Mouse (Mus musculus) gastrocnemius, postnatal 14 days (tissue): Measurements from ENCODE around the gene Zmiz2. TPM values are rescaled to one million over a fixed set of nuclear protein-coding genes. Genes with fewer than 3 reads are reported as not detected.
"Not testable (repeated sequence)": the region's sequence is repeated elsewhere in the genome, so short reads cannot be mapped to it uniquely, and the experiment has no call there.

ENCODE experiments used
- DNase-seq: peaks from one replicate; pipeline ENCODE4 v3.0.0; 2021; ENCODE audit warnings: mixed read lengths
- intact Hi-C: fragments of 180-260 bp; cut with DNase I; formaldehyde crosslinking; loops from one replicate; pipeline ENCODE4 v1.15.1; 2025; ENCODE audit warnings: low total_unique reads
- long read RNA-seq, 2 experiments: library from polyadenylated mRNA; stranded (forward); transcript quantifications; one replicate each; pipeline ENCODE4 v2.0.0; 2021
- total RNA-seq, 2 experiments: library from RNA; stranded (reverse); gene quantifications; 2 replicates each; pipeline ENCODE4 v1.2.3; 2021

Zmiz2 gene
- total RNA-seq: 10 to 100 TPM; 28.9 to 30.2 TPM
- long read RNA-seq, experiment 1, partial matches to known transcripts: 13 of 16 reads
- long read RNA-seq, experiment 1, other reads (novel, unspliced or antisense): 2 of 16 reads
- long read RNA-seq, experiment 2, full-length matches to known transcripts: 4 of 22 reads
- long read RNA-seq, experiment 2, partial matches to known transcripts: 14 of 22 reads
- long read RNA-seq, experiment 2, other reads (novel, unspliced or antisense): 4 of 22 reads

DNA sequence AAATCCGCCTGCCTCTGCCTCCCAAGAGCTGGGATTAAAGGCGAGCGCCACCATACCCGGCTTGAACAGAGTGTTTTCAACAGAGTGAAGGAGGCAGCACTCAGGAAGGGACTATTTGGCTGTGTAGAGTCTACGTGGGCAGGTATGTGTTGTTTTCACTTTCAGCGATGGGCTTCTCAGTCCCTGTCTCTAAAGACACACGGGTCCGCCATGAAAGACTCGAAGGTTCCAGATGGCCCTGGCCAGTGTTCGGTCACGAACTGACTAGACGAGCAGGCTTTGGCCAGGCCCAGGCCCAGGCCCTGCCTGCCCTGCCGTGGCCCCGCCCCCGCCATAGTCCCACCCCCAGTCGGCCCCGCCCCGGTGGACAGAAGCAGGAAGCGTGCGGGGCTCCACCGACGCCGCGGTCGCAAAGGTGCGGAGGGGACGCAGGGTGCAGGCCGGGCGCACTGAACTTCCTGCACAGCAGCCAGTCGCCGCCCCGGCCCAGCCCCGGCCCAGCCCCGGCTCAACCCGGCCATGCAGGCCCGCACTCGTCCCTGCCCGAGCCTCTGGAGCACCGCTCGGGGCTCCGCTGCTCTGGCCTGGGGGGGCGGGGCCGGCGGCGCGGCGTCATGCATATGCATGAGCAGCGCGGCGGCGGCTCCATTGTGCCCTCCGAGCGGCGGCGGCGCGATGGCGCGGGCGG is at the start of gene Zmiz2:
Zmiz2 (plus strand) TSS at position 349 of the 688 bp plus-strand sequence.
- intact Hi-C loops: no loop called here
- peak; percentile 97 for DNase-seq

DNA sequence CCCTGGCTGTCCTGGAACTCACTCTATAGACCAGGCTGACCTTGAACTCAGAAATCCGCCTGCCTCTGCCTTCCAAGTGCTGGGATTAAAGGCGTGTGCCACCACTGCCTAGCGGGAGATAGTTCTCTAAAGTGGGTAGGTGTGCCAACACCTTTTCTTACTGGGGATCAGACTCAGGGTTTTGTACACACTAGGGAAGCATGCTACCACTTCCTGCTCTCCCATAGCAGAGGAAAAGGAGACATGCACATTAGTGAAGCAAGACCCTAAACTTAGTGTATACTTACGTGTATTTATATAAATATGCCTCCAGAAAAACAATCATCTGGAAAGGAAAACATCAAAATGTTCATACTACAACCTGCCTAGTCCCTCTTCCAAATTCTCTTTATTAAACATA is 42.9 kb upstream of the Zmiz2 start:
- DNase-seq: no peak
- intact Hi-C loops: no loop called here

DNA sequence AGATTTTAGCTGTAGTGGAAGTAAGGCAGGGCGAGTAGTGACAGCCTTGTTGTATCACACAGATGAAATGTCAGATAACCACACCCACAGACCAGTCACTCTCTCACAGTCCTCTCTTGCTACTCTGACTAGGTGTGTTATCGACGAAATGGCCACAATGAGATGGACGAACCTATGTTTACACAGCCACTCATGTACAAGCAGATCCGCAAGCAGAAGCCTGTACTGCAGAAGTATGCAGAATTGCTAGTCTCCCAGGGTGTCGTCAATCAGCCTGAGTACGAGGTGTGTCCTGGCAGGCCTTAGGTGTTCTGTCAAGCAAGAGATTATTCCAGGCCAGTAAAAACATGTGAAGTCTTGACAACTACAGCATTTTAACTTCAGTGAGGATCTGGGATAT is 41.9 kb upstream of the Zmiz2 start:
- intact Hi-C loops: no loop called here

DNA sequence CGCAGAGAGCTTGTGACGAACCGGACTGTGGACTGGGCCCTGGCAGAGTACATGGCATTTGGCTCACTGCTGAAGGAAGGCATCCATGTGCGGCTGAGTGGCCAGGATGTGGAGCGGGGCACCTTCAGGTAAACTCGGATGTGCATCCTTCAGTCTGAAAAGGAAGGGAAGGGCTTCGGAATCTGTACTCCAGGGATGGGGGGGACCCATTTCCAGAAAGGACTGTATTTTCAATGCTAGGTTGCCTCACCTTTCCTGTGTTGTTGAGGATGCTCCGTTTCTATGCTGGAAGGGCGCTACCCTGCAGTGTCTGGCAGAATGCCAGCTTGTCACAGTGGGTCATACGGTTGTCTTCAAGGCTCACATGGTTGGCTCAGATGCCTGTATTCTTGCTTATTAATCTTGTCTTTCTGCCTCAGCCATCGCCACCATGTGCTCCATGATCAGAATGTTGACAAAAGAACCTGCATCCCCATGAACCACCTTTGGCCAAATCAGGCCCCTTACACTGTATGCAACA is 40.1 kb upstream of the Zmiz2 start:
- intact Hi-C loops: no loop called here
- DNase-seq: no peak

More for the DNA sequence above, 41.9 kb upstream of the Zmiz2 start:
- no peak for DNase-seq

DNA sequence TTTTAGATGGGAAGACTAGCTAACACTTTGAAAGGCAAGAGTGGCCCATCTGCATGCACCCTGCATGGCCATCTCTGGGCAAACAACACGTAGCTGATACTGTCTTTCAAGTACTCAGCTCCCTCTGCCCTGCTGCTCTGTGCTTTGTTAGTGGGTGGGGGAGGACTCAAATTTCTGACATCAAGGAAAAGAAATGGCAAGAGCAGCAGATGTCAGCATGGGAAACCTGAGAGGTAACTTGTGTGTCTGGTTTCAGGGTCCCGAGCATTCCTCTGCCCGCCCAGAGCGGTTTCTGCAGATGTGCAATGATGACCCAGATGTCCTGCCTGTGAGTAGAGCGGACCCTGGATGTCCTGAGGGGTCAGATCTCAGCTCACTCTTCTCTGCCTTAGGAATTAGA is 39.3 kb upstream of the Zmiz2 start:
- no peak for DNase-seq
- intact Hi-C loops: no loop called here

DNA sequence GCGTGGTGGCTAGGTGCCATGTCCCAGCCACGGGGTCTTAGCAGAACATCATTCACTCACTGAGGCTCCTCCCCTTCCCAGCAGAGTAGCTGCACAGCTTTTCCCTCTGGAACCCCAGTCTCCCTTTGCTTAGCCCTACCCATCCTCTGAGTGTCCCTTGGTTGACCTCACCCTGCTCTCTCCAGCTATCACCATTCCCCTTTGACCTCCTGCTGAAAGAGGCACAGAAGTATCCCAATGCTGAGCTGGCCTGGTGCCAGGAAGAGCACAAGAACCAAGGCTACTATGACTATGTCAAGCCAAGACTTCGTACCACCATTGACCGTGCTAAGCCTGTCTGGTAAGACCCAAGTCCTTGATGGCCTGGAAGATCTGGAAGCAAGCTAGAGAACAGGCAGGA is 33.8 kb upstream of the Zmiz2 start:
- intact Hi-C loops: no loop called here
- no peak for DNase-seq

DNA sequence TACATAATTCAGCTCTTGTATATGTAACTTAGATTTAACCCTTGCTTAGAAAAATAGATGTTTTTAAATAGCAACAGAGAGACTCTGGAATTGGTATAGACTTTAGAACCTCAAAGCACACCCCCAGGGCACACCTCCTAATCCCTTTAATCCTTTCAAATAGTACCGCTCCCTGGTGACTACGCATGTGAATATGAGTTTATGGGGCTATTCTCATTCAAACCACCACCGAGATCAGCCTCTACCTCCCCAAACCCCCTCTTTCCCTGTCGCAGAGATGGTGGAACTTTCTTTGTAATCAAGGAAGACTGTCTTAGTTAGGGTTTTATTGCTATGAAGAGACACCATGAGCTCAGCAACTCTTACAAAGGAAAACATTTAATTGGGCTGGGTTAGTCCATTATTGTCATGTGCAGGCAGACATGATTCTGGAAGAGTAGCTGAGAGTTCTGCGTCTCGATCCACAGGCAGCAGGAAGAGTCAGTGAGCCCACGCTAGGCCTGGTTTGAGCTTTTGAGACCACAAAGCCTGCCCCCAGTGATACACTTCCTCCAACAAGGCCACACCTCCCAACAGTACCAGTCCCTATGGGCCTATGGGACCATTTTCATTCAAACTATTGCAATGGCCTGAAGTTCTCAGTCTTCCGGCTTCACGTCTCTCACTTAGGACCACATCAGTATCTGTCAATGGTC is 24.1 kb upstream of the Zmiz2 start:
- no peak for DNase-seq
- intact Hi-C loops: no loop called here

DNA sequence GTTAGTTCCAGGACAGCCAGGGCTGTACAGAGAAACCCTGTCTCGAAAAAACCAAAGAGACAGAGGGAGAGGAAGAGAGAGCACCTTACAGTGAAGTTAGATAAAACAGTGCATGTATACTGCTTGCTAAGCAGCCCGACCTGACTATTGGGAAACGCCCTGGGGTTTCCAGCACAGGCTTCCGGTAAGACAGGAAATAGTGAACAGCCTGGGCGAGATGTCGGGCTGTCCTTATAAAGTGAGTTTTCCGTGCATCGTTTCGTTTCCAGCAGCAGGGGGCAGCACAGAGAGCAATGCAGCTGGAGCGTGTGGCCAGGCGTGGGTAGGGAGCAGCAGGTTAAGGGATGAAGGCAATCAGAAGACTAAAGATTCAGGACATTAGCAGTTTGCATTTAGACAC is 23.0 kb upstream of the Zmiz2 start:
- intact Hi-C loops: no loop called here
- DNase-seq: peak; percentile 75

DNA sequence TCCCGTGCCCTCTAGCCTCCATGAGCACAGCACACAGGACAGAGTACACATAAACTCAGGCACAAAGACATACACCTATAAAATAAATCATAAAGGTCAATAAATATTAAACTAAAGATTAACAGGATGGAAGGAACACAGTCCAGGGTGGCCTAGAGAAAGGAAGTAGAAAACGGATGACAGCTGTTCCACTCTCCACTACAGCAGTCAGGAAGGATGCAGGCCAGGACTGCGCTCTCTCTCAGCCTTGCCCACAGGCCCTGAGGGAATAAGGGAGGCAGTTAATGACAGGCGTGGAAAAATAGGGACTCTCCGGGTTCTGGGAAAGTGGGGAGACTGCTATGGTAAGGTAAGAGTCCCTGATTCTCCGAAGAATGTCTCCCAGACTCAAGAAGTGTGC is 22.4 kb upstream of the Zmiz2 start:
- no peak for DNase-seq
- intact Hi-C loops: no loop called here

DNA sequence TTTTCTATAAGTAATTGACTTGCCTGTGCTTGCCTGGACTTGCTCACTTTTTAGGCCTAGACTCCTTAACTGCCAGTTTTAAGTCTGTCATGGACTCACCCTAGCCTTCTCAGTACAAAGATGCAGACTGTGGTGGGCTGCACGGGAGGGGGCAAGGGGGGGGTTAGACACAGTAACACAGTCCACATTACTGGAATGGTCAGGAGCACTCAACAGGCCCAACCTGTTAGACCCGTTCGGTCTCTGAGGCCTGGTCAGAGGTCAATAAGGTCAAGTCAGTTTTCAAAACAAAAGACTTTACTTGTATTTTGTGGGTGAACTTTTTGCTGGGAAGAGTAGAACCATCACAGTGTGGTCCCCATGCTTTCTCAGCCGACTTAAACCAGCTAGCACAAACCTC is 21.7 kb upstream of the Zmiz2 start:
- DNase-seq: no peak
- intact Hi-C loops: no loop called here

DNA sequence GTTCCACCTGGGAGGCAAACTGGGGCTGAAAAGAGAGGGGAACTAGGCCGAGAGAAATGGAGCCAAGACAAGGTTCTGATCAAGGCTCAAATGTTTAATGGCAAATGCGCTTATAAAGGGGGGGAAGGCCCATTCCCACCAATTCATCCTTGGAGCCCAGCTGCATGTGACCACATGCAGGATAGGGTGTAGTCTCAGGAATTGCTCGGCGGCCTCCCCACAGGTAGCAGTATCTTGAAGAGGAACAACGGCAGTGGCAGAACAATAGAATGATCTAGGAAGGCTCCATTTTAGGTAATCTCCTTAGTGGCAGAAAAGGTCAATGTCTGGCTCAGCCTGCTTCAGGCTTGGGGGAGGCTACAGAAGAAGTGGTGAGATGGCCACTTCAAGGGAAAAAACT is 20.9 kb upstream of the Zmiz2 start:
- DNase-seq, intact Hi-C loops: not testable (repeated sequence)

DNA sequence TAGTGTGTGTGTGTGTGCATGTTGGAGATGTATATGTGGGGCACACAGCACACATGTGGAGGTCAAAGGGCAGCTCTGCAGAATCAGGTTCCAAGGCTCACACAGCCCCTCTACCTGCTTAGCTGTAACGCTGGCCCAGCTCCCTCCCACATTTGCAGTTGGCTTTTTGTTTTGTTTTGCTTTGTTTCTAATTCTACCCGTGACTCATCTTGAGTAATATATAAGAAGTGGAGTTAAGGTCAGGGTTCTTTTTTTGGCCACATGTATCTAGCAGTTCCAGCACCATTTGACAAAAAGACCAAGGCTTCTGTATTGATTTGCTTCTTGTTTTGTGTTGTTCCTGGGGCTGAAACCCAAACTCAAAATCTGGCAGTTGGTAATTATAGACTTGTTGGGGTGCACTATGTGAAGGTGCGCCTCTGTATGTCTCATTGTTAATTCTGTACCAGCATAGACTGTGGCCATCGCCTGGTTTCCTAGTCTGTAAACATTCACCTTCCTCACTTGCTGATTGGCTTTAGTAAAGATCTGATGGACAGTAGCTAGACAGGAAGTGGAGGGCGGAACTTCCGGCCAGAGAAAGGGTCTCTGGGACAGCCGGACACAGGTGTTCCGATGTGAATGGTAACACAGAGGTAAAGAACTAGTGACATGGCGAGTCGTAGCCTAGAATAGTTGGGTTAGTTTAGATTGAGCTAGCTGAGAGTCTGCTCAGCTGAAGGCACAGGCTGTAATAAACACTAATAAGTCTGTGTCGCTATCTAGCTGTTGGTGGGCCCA is 17.3 kb upstream of the Zmiz2 start:
- DNase-seq: no peak
- intact Hi-C loops: no loop called here

DNA sequence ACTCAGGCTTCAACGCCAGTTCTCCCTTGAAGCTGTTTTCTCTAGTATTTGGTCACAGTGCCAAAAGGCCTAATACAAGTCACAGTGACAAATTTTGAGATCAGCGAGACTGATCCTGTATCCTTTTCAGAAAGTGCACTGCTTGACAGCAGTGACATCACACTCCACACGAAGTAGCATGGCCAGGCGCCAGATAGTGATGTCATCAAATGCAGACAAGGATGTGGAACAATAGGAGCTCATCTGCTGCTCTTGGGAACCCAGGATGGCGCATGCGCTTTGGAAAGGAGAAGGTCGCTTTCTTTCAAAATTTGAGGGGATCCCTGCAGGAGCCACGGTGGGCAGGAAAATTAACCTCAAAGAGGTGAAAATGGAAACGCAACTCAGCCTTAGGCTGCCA is 16.1 kb upstream of the Zmiz2 start:
- intact Hi-C loops: no loop called here
- no peak for DNase-seq

DNA sequence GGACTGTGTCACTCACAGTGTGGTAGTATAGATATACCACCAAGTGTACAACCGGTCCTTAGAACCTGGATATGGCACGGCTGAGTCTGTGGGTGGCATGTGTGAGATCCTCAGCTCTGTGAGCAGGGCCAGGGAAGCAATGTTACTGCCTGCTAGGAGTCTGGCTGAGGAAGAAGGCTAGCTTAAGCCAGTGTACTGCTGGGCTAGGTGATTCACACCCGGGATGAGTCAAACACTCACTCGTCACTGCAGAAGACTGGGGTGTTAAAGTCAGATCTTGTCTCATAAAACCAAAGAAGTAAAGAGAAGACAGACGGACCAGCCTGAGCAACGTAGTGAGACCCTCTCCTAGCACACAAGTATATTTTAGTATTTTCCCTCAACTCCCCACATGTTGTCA is 8.0 kb upstream of the Zmiz2 start:
- intact Hi-C loops: no loop called here
- no peak for DNase-seq

DNA sequence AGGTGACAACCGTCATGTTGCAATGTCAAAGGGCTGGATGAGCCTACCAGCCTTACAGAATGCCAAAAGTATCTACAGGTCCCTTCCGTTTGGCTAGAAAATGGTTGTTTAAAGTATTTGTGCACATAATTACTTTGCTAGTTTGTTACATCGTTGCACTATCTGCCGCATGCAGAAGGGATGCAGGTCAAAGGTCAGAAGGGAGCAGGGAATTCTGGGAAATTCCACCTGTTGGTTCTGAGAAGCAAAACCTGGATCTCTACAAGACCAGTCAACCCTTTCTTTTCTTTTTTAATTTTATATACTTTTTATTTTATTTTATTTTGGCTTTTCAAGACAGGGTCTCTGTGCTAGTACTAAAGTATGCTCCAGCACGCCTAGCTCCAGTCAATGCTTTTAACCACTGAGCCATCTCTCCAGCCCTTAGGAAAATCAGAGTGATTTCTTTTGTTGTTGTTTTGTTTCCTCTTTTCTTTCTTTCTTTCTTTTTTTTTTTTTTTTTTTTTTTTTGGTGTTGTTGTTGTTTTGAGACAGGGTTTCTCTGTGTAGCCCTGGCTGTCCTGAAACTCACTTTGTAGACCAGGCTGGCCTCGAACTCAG is 648 bp upstream of the Zmiz2 start:
- intact Hi-C loops: no loop called here
- DNase-seq: no peak

DNA sequence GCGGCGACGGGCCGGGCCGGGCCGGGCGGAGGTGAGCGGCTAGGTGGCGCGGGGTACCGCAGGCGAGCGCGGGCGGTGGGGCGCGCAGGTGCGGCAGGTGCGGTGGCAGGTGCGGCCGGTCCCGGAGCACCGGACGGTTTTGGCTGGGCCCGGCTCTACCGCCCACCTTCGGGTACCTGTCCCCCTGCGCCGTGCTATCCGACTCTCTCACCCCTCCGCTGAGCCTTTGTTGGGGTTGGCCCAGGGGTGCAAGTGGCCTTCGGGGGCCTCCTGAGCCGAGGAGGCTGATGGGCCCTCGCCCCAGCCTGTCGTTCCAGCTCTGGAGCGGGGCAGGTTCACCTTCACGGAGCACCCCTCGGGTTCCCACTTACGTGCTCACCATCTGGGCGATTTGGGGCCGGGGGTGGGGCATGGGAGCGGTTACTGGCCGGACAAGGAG is 628 bp downstream of the Zmiz2 start:
- intact Hi-C loops: no loop called here
- no peak for DNase-seq

DNA sequence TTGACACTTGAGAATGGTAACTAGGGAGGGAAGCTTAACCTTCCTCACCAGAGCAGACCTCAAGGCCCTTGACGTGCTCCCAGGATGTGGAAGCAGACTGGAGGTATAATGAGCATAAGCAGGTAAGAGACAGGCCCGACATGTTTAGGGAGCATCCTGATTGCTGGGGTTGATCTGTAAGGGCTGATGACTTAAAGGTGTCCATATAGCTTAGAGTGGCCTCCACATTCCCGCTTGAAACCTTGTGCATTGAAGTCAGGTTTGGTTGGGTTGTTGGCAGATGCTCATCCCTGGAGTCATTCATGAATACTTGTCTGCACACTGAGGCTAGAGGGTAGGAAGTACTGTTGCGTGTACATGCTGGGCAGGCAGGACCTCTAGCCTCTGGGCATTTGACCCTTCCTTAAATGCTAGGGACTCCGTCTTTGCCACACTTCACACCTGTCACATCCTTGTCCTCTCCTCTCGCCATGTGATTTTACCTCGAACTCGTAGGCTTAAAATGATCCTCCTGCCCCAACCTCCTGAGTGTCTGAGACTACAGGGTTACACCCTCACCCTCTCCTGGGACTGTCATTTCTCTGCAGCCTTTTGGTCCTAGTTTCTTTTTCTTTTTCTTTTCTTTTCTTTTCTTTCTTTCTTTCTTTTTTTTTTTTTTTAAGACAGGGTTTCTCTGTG is 1.6 kb downstream of the Zmiz2 start:
- no peak for DNase-seq
- intact Hi-C loops: no loop called here

DNA sequence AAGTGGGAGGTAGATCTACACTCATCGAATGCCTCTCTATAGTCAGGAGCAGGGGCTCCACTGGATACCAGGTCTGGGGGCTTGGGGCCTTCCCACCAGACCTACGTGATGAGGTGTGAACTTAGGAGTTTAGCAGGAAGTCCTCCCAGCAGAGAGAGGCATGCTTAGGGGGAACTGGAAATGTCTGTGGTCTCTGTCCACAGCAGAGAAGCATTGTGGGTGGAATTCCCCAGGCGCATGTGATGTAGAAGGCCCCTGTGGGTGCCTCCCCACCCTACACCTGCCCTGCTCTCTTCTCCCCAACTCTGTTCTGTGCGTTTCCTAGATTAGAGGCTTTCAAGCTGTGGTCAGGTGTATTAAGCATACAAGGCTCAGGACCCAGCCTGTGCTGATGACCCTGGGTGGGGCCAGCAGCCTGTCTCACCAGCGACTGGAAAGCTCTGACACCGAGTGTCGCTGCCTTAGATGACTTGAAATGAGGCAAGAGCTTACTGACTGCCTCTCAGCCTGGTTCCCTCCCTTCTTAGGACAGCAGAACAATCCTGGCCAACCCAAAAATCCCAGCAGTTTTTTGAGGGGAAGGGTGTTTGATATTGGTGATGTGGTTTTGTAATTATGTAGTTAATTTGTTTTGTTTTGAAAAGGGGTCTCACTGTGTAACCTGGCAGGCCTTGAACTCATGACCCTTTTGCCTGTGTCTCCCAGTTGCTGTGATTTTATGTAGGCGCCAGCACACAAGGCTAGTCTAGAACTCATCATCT is 2.8 kb downstream of the Zmiz2 start:
- DNase-seq: no peak
- intact Hi-C loops: no loop called here
